Mouse (Mus musculus) spleen, adult 2 months (tissue): ENCODE measurements around the gene Agfg1.

ENCODE experiments used
- CTCF ChIP-seq: fragments of 200-500 bp; IDR thresholded peaks from 2 replicates; pipeline ENCODE4 v1.5.1; 2011; ENCODE audit warnings: mild to moderate bottlenecking, inconsistent platforms; ENCODE audit not compliant: insufficient read depth, insufficient read length, insufficient replicate concordance; ENCODE audit errors: extremely low read depth
- POLR2A ChIP-seq: fragments of 200-500 bp; IDR thresholded peaks from 2 replicates; pipeline ENCODE4 v1.6.1; 2011; ENCODE audit warnings: low read depth, low read length, inconsistent platforms

DNA sequence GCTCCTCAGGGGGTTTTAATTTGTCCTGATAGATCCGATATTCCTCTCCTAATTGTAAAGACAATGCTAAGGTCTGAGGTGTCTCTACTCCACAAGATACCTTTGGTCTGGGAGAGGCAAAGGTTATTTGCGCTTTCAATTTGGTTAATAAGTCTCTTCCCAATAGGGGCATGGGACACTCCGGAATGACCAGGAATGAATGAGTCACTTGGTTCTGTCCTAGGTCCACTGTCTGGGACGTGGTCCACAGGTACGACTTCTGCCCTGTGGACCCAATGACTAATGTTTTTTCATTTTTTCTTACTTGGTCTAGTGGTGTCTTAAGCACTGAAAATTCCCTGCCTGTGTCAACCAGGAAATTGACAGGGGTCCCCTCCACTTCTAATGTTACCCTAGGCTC lies 99.4 kb downstream of the Agfg1 start:
- no peak for TF ChIP-seq POLR2A
- TF ChIP-seq CTCF, result no peak
